Mouse (Mus musculus): ENCODE measurements at regions not wholly inside any gene's neighbourhood (a gene's known extent, or its start where the extent isn't known, plus 50 kb on each side); places are given as distances from the start of the nearest gene placed in this dataset.
A peak's percentile ranks its signal among the peaks of the same experiment; 100 is the strongest.

- TF ChIP-seq CHD2 (IDR thresholded peaks at IDR 0.05; ENCODE audit: low read depth, low read length) = no peak
- no peak for TF ChIP-seq ZC3H11A (IDR thresholded peaks at IDR 0.05; ENCODE audit: borderline replicate concordance, low read depth, low read length)
- TF ChIP-seq HCFC1 (IDR thresholded peaks at IDR 0.05; ENCODE audit: borderline replicate concordance, insufficient read depth, low read length) = no peak
- TF ChIP-seq ZNF384 (IDR thresholded peaks at IDR 0.05; ENCODE audit: low read depth, low read length) = no peak
- no peak for TF ChIP-seq MAFK (IDR thresholded peaks at IDR 0.05; ENCODE audit: insufficient read depth, low read depth, low read length)
- Histone ChIP-seq H3K9ac (ENCODE audit: insufficient read depth, low read depth, low read length, poor library complexity, severe bottlenecking) (no peak overlapping the region), H3K27ac (ENCODE audit: insufficient read depth, low read depth, low read length, poor library complexity, severe bottlenecking) (no peak overlapping the region), H3K9me3 (ENCODE audit: control insufficient read depth, insufficient read depth, low read depth, low read length) (no peaks in the 10 kb centered on the region), H3K36me3 (ENCODE audit: control insufficient read depth, insufficient read depth, low read length, poor library complexity, severe bottlenecking) (no peaks in the 10 kb centered on the region), H3K4me1 (ENCODE audit: control insufficient read depth in 2 of 2, insufficient read depth in 2 of 2, low read length in 2 of 2, poor library complexity in 1 of 2) (peaks cover 0 to 3% of the 10 kb centered on the region in 2 experiments; a peak in 1 of 4 replicates), H3K4me3 (ENCODE audit: insufficient read depth in 1 of 2, low read depth in 1 of 2, low read length in 2 of 2, poor library complexity in 1 of 2, severe bottlenecking in 1 of 2) (peak overlapping the region in 1 of 2 experiments; percentile 43; a peak in 2 of 4 replicates)
- in situ Hi-C loops (cut with MboI; ENCODE audit: low sequenced_read_pairs in 2 of 2, unreplicated experiment in 2 of 2) = no loop called here
- DNase-seq (ENCODE audit: low read depth, low spot score) = peak; percentile 60
Measured at GRCm38 (mm10) chr13:45319646-45320045, 69.9 kb upstream of the Mylip start.

DNA sequence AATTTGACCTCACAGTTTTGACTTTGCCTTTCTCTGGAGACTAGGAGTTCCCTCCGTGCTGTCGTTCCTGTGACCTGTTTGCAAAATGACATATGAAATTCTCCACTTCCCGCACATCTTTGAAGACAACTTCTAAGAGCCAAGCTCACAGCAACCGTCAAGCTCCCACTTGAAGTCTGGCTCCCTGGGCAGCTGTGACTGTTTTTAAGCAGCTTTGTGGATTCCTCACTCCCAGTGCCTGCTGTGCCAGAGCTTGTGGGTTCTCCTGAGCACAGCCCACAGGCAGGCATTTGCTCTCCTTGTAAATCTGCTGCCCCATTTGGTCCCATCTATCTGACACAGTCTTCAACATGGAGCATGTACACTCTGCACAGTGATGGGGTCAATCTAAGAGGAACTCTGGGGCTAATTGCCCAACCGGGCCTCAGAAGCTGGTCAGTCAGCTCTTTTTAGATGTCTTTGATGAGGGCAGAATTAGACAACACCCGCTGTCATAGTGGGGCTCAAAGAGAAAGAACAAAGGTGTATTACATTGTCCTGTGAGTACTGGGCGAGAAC, 63.7 kb upstream of the Mylip start:
- DNase-seq (ENCODE audit: low read depth, low spot score) = no peak
- Histone ChIP-seq H3K4me1 (ENCODE audit: control insufficient read depth in 2 of 2, insufficient read depth in 2 of 2, low read length in 2 of 2, poor library complexity in 1 of 2) (no peaks in the 10 kb centered on the region), H3K4me3 (ENCODE audit: insufficient read depth in 1 of 2, low read depth in 1 of 2, low read length in 2 of 2, poor library complexity in 1 of 2, severe bottlenecking in 1 of 2) (no peak overlapping the region), H3K27ac (ENCODE audit: insufficient read depth, low read depth, low read length, poor library complexity, severe bottlenecking) (no peak overlapping the region), H3K36me3 (ENCODE audit: control insufficient read depth, insufficient read depth, low read length, poor library complexity, severe bottlenecking) (no peaks in the 10 kb centered on the region), H3K9me3 (ENCODE audit: control insufficient read depth, insufficient read depth, low read depth, low read length) (no peaks in the 10 kb centered on the region), H3K9ac (ENCODE audit: insufficient read depth, low read depth, low read length, poor library complexity, severe bottlenecking) (no peak overlapping the region)
- TF ChIP-seq ZC3H11A (IDR thresholded peaks at IDR 0.05; ENCODE audit: borderline replicate concordance, low read depth, low read length) = no peak
- TF ChIP-seq ZNF384 (IDR thresholded peaks at IDR 0.05; ENCODE audit: low read depth, low read length) = no peak
- no peak for TF ChIP-seq MAFK (IDR thresholded peaks at IDR 0.05; ENCODE audit: insufficient read depth, low read depth, low read length)
- no peak for TF ChIP-seq CHD2 (IDR thresholded peaks at IDR 0.05; ENCODE audit: low read depth, low read length)
- no peak for TF ChIP-seq HCFC1 (IDR thresholded peaks at IDR 0.05; ENCODE audit: borderline replicate concordance, insufficient read depth, low read length)
- in situ Hi-C loops (cut with MboI; ENCODE audit: low sequenced_read_pairs in 2 of 2, unreplicated experiment in 2 of 2) = no loop called here

DNA sequence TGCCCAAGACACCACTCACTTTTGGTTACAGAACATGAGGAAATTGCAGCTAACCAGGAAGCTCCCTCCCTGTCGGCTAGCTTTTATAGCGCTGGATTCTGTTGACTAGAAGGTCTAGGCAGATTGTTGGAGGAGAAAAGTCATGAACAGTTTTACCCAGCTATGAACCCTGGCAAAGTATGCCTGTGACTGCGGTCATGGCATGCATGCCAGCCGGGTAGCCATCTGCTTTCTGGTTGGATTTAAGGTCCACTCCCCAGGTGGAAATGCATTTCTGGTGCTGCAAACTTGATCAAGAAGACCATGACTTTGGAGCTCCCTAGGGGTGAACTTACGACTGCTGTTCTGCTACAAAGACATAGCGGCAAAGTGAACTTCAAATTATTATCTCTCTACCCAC, 62.8 kb upstream of the Mylip start:
- in situ Hi-C loops (cut with MboI; ENCODE audit: low sequenced_read_pairs in 2 of 2, unreplicated experiment in 2 of 2) = no loop called here
- Histone ChIP-seq H3K4me3 (ENCODE audit: insufficient read depth in 1 of 2, low read depth in 1 of 2, low read length in 2 of 2, poor library complexity in 1 of 2, severe bottlenecking in 1 of 2) (no peak overlapping the region), H3K4me1 (ENCODE audit: control insufficient read depth in 2 of 2, insufficient read depth in 2 of 2, low read length in 2 of 2, poor library complexity in 1 of 2) (no peaks in the 10 kb centered on the region), H3K9ac (ENCODE audit: insufficient read depth, low read depth, low read length, poor library complexity, severe bottlenecking) (no peak overlapping the region), H3K36me3 (ENCODE audit: control insufficient read depth, insufficient read depth, low read length, poor library complexity, severe bottlenecking) (no peaks in the 10 kb centered on the region), H3K27ac (ENCODE audit: insufficient read depth, low read depth, low read length, poor library complexity, severe bottlenecking) (no peak overlapping the region), H3K9me3 (ENCODE audit: control insufficient read depth, insufficient read depth, low read depth, low read length) (no peaks in the 10 kb centered on the region)
- TF ChIP-seq CHD2 (IDR thresholded peaks at IDR 0.05; ENCODE audit: low read depth, low read length) = no peak
- TF ChIP-seq ZNF384 (IDR thresholded peaks at IDR 0.05; ENCODE audit: low read depth, low read length) = no peak
- TF ChIP-seq MAFK (IDR thresholded peaks at IDR 0.05; ENCODE audit: insufficient read depth, low read depth, low read length) = no peak
- no peak for DNase-seq (ENCODE audit: low read depth, low spot score)

- TF ChIP-seq ZC3H11A (IDR thresholded peaks at IDR 0.05; ENCODE audit: borderline replicate concordance, low read depth, low read length) (no peak), CHD2 (IDR thresholded peaks at IDR 0.05; ENCODE audit: low read depth, low read length) (no peak), HCFC1 (IDR thresholded peaks at IDR 0.05; ENCODE audit: borderline replicate concordance, insufficient read depth, low read length) (no peak), MAFK (IDR thresholded peaks at IDR 0.05; ENCODE audit: insufficient read depth, low read depth, low read length) (no peak), ZNF384 (IDR thresholded peaks at IDR 0.05; ENCODE audit: low read depth, low read length) (no peak)
- Histone ChIP-seq H3K27ac (ENCODE audit: insufficient read depth, low read depth, low read length, poor library complexity, severe bottlenecking) (no peak overlapping the region), H3K4me3 (ENCODE audit: insufficient read depth in 1 of 2, low read depth in 1 of 2, low read length in 2 of 2, poor library complexity in 1 of 2, severe bottlenecking in 1 of 2) (no peak overlapping the region), H3K9ac (ENCODE audit: insufficient read depth, low read depth, low read length, poor library complexity, severe bottlenecking) (no peak overlapping the region), H3K9me3 (ENCODE audit: control insufficient read depth, insufficient read depth, low read depth, low read length) (no peaks in the 10 kb centered on the region), H3K36me3 (ENCODE audit: control insufficient read depth, insufficient read depth, low read length, poor library complexity, severe bottlenecking) (no peaks in the 10 kb centered on the region), H3K4me1 (ENCODE audit: control insufficient read depth in 2 of 2, insufficient read depth in 2 of 2, low read length in 2 of 2, poor library complexity in 1 of 2) (no peaks in the 10 kb centered on the region; a peak in 1 of 4 replicates)
- in situ Hi-C loops (cut with MboI; ENCODE audit: low sequenced_read_pairs in 2 of 2, unreplicated experiment in 2 of 2) = no loop called here
- no peak for DNase-seq (ENCODE audit: low read depth, low spot score)
Measured at GRCm38 (mm10) chr13:45330561-45330960, 59.0 kb upstream of the Mylip start.

- Histone ChIP-seq H3K9ac (ENCODE audit: insufficient read depth, low read depth, low read length, poor library complexity, severe bottlenecking) (no peak overlapping the region), H3K4me3 (ENCODE audit: insufficient read depth in 1 of 2, low read depth in 1 of 2, low read length in 2 of 2, poor library complexity in 1 of 2, severe bottlenecking in 1 of 2) (no peak overlapping the region), H3K4me1 (ENCODE audit: control insufficient read depth in 2 of 2, insufficient read depth in 2 of 2, low read length in 2 of 2, poor library complexity in 1 of 2) (no peaks in the 10 kb centered on the region; a peak in 1 of 4 replicates), H3K36me3 (ENCODE audit: control insufficient read depth, insufficient read depth, low read length, poor library complexity, severe bottlenecking) (no peaks in the 10 kb centered on the region), H3K9me3 (ENCODE audit: control insufficient read depth, insufficient read depth, low read depth, low read length) (no peaks in the 10 kb centered on the region), H3K27ac (ENCODE audit: insufficient read depth, low read depth, low read length, poor library complexity, severe bottlenecking) (no peak overlapping the region)
- in situ Hi-C loops (cut with MboI; ENCODE audit: low sequenced_read_pairs in 2 of 2, unreplicated experiment in 2 of 2) = no loop called here
- TF ChIP-seq ZNF384 (IDR thresholded peaks at IDR 0.05; ENCODE audit: low read depth, low read length) = no peak
- DNase-seq (ENCODE audit: low read depth, low spot score) = no peak
Measured at GRCm38 (mm10) chr13:45332031-45332430, 57.5 kb upstream of the Mylip start.

All from ES-E14 (cell line).